Mouse (Mus musculus) embryonic fibroblast, embryonic 13.5 days (primary cell): ENCODE measurements around the gene Rhoc. TPM values are rescaled to one million over a fixed set of nuclear protein-coding genes. Genes with fewer than 3 reads are reported as not detected.

Source experiments
- H3K27ac ChIP-seq: 2 replicates; pipeline ENCODE4 v1.5.1; 2012; ENCODE audit warnings: low read length, control low read depth, inconsistent platforms; ENCODE audit not compliant: insufficient read depth
- H3K4me1 ChIP-seq: 2 replicates; pipeline ENCODE4 v1.6.1; 2011; ENCODE audit warnings: low read length; ENCODE audit not compliant: control insufficient read depth, insufficient read depth
- H3K4me3 ChIP-seq: 2 replicates; pipeline ENCODE4 v1.5.1; 2011; ENCODE audit warnings: mild to moderate bottlenecking, control low read depth, low read length; ENCODE audit not compliant: insufficient read depth
- CTCF ChIP-seq: IDR thresholded peaks from 2 replicates; pipeline ENCODE4 v1.5.1; 2011; ENCODE audit warnings: mild to moderate bottlenecking, control low read depth, low read length, moderate library complexity, borderline replicate concordance; ENCODE audit not compliant: insufficient read depth
- POLR2A ChIP-seq: IDR thresholded peaks from 2 replicates; pipeline ENCODE4 v1.6.1; 2011; ENCODE audit warnings: low read depth, mild to moderate bottlenecking, control low read depth, low read length, moderate library complexity
- polyA plus RNA-seq: library from polyadenylated mRNA; stranded (reverse); fragments of >200 nt; gene quantifications from 2 replicates; pipeline ENCODE4 v1.2.4, GENCODE M21; 2011; ENCODE audit warnings: low read depth; ENCODE audit not compliant: missing spikeins, insufficient read length

Rhoc gene
- polyA plus RNA-seq, 1 experiment, result 439 TPM

- H3K27ac ChIP-seq, result no peak overlapping the region
- H3K4me1 ChIP-seq, result no peaks in the 10 kb centered on the region
- no peak overlapping the region for H3K4me3 ChIP-seq
- TF ChIP-seq POLR2A (no peak), CTCF (no peak)
These were observed 52.9 kb downstream of the Rhoc start for GRCm38 (mm10) chr3:104841049-104841448.

Other genes with a start within 250 kb of the Rhoc start
- 12.9 and 25.2 TPM in 2 replicates for gene Slc16a1, start 149.7 kb upstream of the Rhoc start, polyA plus RNA-seq
- gene Ppm1j, start 7.3 kb upstream of the Rhoc start, polyA plus RNA-seq, result 4.7 and 6.3 TPM in 2 replicates
- 0.12 and 0.32 TPM in 2 replicates for gene Fam19a3, start 6.5 kb upstream of the Rhoc start, polyA plus RNA-seq
- 21.3 and 25.8 TPM in 2 replicates for gene Mov10, start 30.2 kb downstream of the Rhoc start, polyA plus RNA-seq
- 23.4 and 33.0 TPM in 2 replicates for gene St7l, start 75.6 kb downstream of the Rhoc start, polyA plus RNA-seq
- gene Capza1, start 76.1 kb downstream of the Rhoc start, polyA plus RNA-seq, result 230 and 240 TPM in 2 replicates
- gene Wnt2b, start 173.5 kb downstream of the Rhoc start, polyA plus RNA-seq, result 2.5 and 3.6 TPM in 2 replicates